Mouse (Mus musculus): Measurements from ENCODE around the gene Dlg2.

The Dlg2 gene

DNA sequence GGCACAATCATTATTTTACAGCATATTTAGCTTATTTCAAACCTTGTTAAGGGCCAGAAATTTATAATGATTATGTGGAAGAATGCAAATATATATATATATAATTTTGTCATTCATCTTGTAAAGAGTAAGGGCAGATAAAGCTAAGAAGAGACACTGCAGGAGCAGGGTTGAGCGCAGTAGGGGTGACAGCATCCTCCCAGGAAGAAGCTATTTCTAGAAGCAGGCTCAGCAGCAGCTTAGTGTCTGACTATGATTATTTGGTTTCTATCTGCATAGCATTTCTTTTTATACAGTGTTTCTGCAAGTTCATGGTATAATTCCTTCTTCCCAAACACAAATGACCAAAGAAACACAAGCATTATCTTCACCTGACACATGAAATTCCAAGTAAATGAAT is 1479.1 kb downstream of the Dlg2 start:
- no peak for DNase-seq

GRCm38 (mm10) chr7:91962956-91963355 is 1486.5 kb downstream of the Dlg2 start:
- DNase-seq, result no peak

- DNase-seq, result no peak
Observed at GRCm38 (mm10) chr7:91972970-91973369, 1496.5 kb downstream of the Dlg2 start.

DNA sequence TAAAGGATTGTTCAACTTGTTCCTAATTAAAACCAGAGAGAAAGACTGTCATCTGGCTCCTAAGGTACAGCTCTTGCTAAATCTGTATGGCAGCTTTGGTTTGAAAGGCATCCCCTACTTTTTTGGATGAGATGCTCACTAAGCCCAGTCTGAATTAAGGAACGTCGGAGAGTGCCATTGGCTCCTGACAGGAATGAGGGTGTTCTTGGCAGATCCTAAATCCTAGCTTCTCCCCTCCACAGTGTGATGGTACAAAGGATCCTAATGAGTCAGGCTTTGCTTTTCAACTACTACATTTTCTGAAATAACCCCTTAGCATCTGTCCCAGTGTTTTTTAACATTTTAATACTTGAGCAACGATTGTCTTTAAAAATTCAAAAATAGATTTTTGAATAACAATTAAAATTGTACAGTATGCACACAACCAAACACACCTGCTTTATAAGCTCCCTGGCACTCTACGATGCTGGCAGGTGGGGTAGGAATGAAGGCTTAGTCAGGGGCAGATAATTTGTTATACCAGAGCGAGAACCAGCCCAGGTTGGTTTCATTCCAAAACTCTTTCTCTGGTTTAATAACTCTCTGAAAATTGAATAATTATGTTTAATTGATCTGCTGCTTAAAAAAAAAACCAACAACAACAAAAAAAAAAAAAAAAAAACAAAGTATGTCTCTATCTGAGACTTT is 1527.4 kb downstream of the Dlg2 start:
- DNase-seq, result no peak

DNA sequence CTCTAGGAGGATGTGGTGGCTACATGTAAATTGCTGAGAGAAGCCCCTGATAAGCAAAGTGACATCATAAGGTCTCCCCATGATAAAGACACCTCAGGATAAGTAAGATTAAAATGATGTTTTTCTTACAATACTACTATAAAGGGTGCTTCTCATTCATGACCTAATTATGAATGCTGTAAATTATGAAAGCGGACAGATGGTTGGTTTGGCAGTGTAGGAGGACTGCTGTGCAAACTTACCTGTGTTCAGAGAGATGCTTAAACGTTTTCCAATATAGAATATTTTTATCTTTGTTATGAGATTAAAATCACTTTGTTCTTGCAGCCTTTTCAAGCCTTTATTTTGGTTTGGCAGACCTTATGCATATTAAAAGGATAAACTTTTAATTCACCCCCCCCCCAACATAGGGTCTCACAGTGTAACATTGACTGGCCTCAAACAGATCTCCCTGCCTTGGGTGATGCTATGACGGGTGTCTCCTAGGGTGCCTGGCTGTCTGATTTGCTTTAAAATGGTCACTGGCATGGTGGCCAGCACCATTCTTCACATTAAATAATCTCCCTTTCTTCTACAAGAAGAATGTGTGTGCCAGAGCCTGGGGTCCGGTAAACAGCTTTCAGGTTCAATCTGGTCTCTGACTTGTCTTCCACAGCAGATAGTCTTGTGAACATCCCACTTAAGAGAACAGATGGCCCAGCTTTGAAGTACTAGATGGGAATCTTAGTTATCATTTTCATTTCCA is 1529.4 kb downstream of the Dlg2 start:
- no peak for DNase-seq

DNA sequence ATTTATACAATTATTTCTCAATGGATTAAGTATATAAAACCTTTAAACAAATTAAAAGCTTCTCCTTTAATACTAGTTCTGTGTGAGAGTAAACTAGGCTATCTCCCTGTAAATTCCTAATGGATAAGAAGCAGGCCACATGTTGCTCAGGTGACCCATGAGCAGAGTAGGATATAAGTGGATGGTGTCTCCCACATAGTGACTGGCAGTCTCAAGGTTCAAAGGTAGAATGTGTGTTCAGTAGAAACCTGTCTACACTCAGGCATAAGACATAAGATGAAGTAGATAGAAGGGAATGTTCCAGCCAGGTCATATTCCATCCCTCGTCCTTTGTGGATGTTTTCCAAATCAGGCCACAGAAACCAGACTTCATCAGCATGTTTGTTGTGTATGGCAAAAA is 1532.2 kb downstream of the Dlg2 start:
- no peak for DNase-seq

GRCm38 (mm10) chr7:92024928-92025327 is 1548.5 kb downstream of the Dlg2 start:
- DNase-seq, result no peak

GRCm38 (mm10) chr7:92025465-92026056 is 1549.1 kb downstream of the Dlg2 start:
- no peak for DNase-seq

DNA sequence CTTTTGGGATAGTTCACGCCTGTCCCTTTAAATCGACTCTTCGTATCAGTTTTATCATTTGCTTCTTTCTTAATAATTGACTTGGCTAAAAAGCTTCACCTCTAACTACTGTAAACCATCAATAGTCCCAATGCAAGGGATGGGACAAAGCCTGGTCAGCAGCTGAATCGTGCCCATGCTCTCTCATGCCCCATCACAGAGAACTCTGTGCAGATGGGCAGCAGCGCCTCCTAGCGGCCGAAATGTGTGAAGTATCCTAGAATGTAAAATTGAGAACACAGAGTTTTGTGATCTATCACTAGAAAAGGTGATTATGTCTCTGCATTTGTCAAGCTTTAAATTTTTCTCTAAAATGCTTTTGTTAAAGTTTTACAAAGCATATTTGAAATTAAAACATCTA is 1550.6 kb downstream of the Dlg2 start:
- peak; percentile 2 to 6 for DNase-seq

- no peak for DNase-seq
Observed at GRCm38 (mm10) chr7:92034256-92034655, 1557.8 kb downstream of the Dlg2 start.

GRCm38 (mm10) chr7:92040187-92040586 is 1563.7 kb downstream of the Dlg2 start:
- no peak for DNase-seq

DNA sequence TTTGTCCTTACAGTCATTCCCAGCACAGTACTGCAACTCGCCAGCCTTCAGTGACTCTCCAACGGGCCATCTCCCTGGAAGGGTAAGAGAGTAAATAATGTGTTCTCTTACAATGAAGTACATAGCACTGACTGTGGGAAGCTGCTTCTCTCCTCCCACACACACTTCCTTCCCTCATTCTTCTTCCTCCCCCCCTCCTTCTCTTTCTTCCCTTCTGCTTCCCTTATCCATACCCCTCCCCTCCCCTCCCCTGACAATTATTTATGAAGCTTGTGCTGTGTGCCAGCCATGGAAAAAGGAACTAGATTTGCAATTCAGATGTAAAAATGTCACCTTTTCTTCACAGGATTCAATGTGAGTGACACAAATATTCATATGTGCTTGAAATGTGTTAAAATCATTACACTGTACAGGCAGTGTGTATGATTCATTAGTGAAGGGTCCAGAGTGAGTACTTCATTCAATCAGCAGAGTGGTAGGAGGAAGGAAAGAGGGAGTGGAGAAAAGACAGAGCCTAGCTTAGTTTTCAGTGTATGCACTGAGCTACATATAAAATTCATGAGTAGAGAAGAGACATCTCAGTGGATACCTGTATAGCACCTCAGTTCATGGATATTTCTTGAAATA is 1564.4 kb downstream of the Dlg2 start:
- DNase-seq, result no peak

GRCm38 (mm10) chr7:92044966-92045365 is 1568.5 kb downstream of the Dlg2 start:
- DNase-seq, result no peak

DNA sequence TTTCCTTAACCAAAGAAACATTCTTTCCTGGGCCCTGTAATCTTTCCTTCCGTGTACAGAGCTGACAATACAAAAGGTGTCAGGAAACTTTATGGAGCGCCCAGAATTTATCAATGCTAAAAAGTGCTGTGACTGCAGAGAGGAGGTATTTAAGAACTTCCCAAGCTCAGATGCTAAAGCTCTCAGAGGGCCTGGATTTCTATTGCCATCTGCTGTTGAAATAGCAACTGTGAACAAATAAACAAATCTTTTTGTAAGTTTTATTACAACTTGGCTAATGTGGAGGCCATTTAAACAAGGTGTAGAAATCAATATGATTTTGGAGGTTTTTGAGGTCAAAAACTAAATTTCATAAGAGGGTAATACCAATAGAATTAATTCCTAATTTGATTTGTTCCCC is 1570.8 kb downstream of the Dlg2 start:
- DNase-seq, result no peak

- no peak for DNase-seq
Observed at GRCm38 (mm10) chr7:92048876-92049275, 1572.4 kb downstream of the Dlg2 start.

- DNase-seq, result no peak
Observed at GRCm38 (mm10) chr7:92066851-92067250, 1590.4 kb downstream of the Dlg2 start.

GRCm38 (mm10) chr7:92087429-92087828 is 1611.0 kb downstream of the Dlg2 start:
- no peak for DNase-seq

- DNase-seq, result peak; percentile 21 to 31
Observed at GRCm38 (mm10) chr7:92093860-92094259, 1617.4 kb downstream of the Dlg2 start.

GRCm38 (mm10) chr7:92095198-92095597 is 1618.7 kb downstream of the Dlg2 start:
- no peak for DNase-seq

DNA sequence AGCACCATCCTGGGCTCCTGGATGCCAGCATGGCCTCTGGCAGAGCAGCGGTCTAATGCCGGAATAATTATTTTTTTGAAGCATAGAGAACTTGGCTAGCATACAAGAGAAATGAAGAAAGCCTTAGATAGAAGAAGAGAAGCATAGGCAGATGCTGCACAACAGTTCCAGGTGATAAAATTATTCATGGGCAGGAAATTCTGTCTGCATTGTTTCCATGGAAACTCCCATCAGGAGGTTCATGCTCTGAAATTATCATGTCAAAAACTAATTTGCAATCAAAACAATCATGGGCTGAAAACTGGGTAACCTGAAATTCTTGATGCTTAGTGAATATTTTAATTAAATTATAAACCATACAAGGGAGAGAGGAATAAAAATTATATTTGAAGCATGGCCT is 1624.4 kb downstream of the Dlg2 start:
- no peak for DNase-seq

- peak in 1 of 2 experiments; percentile 11 for DNase-seq
Observed at GRCm38 (mm10) chr7:92102892-92103543, 1626.5 kb downstream of the Dlg2 start.

DNA sequence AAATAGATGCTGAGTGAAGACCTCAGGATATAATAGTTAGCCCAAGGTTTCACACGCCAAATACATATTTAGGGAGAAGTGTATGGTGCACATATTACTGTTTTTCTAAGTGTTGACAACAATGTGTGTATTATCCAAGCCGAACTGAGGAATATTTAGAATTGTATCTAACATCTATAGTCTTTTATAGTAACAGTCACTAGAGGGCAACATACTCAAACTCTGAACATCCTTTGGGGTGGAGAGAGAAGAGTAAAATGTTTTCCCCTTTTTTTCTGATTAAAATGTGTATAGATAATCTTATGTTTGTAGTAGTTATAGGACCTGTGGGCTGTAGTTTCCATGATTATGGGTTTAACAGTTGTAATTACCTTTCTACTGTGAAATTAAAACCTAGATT is 1629.0 kb downstream of the Dlg2 start:
- no peak for DNase-seq

DNA sequence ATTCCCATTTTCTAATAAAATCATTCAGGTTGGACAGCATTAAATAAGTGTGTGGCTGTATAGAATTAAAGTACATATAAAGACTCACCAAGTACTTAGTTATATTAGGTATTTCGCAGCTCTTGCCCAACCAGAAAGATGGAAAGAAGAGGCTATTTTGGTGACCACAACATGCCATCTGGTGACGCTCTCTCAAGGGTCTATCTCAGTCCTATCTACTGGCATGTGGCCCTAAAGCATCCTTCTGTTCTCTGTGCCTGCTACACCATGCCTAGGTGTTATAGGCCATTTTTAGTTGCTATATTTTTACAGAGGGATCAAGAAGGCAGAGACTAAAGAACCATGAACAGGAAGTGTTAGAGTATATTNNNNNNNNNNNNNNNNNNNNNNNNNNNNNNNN is 1629.5 kb downstream of the Dlg2 start:
- DNase-seq, result no peak

Measured in thymus, postnatal 36 days (tissue).